Mouse (Mus musculus) layer of hippocampus, adult 9-10 months (tissue): ENCODE measurements at regions not wholly inside any gene's neighbourhood (a gene's known extent, or its start where the extent isn't known, plus 50 kb on each side); places are given as distances from the start of the nearest gene placed in this dataset.

Experiments
- DNase-seq: peaks from one replicate; pipeline ENCODE4 v3.0.0; 2022; ENCODE audit warnings: low spot score

GRCm38 (mm10) chr13:91370021-91370420, 90.1 kb upstream of the Ssbp2 start:
- no peak for DNase-seq

GRCm38 (mm10) chr13:91370441-91370840, 89.6 kb upstream of the Ssbp2 start:
- DNase-seq = no peak

- peak; percentile 92 for DNase-seq
Measured at GRCm38 (mm10) chr13:91370886-91371595, 89.0 kb upstream of the Ssbp2 start.

GRCm38 (mm10) chr13:91371596-91371987, 88.5 kb upstream of the Ssbp2 start:
- no peak for DNase-seq

- no peak for DNase-seq
Measured at GRCm38 (mm10) chr13:91372130-91372875, 87.8 kb upstream of the Ssbp2 start.

GRCm38 (mm10) chr13:91374141-91374540, 85.9 kb upstream of the Ssbp2 start:
- DNase-seq = no peak

- DNase-seq = no peak
Measured at GRCm38 (mm10) chr13:91376556-91376955, 83.5 kb upstream of the Ssbp2 start.

GRCm38 (mm10) chr13:91377428-91377827, 82.7 kb upstream of the Ssbp2 start:
- no peak for DNase-seq

- DNase-seq = no peak
Measured at GRCm38 (mm10) chr13:91377972-91378371, 82.1 kb upstream of the Ssbp2 start.

GRCm38 (mm10) chr13:91385393-91385792, 74.7 kb upstream of the Ssbp2 start:
- no peak for DNase-seq

GRCm38 (mm10) chr13:91387913-91388312, 72.2 kb upstream of the Ssbp2 start:
- no peak for DNase-seq

- no peak for DNase-seq
Measured at GRCm38 (mm10) chr13:91403632-91404031, 56.5 kb upstream of the Ssbp2 start.

GRCm38 (mm10) chr13:91405027-91405426, 55.1 kb upstream of the Ssbp2 start:
- no peak for DNase-seq

- DNase-seq = no peak
Measured at GRCm38 (mm10) chr13:91410116-91410515, 50.0 kb upstream of the Ssbp2 start.
